Mouse (Mus musculus) common myeloid progenitor, adult 5-6 weeks (primary cell): ENCODE data around the gene Apbb2. TPM values are rescaled to one million over a fixed set of nuclear protein-coding genes. Genes with fewer than 3 reads are reported as not detected.

Experiments
- ATAC-seq: replicated peaks from 2 replicates; pipeline ENCODE4 v1.8.0; 2016; ENCODE audit warnings: low read depth, mild to moderate bottlenecking, moderate TSS enrichment, inconsistent platforms; ENCODE audit not compliant: poor library complexity, severe bottlenecking
- total RNA-seq: library from RNA; stranded (forward); fragments of 200-1000, 187-1606 nt; gene quantifications from 2 replicates; pipeline ENCODE4 v1.2.3, GENCODE M21; 2017

Gene Apbb2
- total RNA-seq, 1 experiment from 2014 or later, result 0.87 TPM

- ATAC-seq, result 0 out of 2 replicates have a peak, but pooled peaks have one; percentile 11
These were observed 14.8 kb downstream of the Apbb2 start for GRCm38 (mm10) chr5:66603746-66604145.

DNA sequence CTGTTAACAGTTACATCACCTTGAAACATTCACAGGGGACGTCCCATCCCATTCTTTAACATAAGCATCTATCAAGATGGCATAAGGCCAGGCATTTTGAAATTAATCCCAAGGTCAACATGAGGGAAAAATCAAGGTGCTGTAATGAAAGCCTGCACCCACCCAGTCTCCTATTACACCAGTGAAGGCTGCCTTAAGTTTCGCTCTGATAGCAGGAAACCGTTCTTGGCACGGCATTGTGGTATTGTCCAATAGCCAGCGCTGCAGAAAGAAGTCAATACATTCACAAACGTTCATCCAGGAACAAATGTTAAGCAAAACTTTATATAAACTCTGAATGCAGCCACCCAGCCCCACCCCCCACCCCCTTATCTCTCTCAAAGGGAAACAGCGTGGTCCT lies 15.4 kb downstream of the Apbb2 start:
- ATAC-seq, result no peak

DNA sequence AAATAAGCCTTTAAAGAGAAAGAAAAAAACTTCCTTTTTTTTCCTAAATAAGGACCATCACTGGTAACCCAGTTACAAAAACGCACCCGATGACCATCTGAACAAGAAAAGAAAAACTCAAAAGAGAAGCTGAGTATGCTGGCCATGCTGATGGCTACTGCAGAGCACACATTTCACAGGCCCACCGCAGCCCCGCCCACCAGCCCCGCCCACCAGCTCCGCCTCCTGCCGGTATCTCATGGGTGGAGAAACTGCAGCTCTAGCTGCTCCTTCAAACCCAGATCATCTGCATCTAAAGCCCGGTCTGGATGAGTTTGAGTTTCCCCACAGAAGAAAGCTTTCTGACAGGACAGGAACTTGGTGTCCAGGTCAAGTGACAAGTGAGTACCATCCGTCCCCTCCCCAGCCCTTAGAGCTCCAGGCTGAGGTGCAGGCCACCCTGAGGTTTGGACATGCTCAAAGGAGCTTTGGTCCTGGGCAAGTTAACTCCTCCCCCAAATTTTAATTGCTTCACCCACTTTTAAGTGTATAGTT lies 16.2 kb downstream of the Apbb2 start:
- ATAC-seq, result peak; percentile 67

DNA sequence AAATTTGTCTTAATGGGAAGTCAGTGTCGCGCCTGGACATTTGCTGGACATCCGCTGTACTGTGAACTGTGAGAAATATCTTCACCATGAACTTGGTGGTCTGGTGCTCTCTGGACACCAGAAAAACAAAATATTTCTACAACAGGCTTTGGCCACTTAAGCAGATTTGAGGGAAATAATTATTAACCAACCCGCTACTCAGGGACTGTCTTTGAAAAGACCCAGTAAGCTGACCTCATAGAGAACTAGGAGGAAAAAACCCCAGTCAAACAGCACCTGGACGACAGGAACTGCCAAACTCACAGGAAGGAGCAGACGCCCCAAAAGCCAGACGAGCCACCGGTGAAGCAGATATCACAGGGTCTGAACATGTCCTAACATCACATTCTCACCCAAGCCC lies 18.2 kb downstream of the Apbb2 start:
- ATAC-seq, result no peak

GRCm38 (mm10) chr5:66599888-66600287 lies 18.7 kb downstream of the Apbb2 start:
- ATAC-seq, result no peak

DNA sequence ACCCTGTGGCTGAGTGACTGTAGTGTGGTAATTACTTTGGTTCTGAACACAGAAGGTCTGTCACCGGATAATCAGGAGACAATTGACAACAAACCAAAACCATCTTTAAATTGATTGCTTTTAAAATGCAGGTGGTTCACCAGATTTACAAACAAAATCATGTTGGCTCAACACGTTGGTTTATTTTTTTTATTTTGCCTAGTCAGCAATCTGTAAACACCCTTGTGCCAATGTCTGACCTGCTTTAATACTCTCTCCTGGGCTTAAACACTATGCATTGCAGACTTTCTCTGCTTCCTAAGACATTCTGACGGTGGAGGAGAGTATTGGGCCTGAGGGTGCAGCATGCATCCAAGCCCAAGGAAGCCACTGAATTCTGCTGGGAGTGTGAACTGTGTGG lies 22.3 kb downstream of the Apbb2 start:
- no peak for ATAC-seq

DNA sequence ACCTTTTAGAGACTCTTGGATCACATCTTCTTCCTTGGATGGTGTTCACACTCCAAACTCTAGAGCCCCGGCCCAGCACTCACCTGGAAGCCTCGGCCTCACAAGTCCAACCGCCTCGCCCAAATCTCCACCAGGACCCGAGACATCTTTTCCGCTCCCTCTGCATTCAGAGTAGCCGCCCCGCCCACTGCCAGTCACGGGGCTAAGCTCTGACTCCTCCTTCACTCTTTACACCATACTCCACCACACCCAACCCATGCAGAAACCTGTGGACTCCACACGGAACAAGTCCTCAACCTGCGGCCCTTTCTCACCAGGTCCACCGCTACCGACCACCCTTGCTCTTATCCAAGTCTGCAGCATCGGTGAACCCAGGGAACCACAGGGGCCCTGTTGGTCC lies 23.7 kb downstream of the Apbb2 start:
- no peak for ATAC-seq

- ATAC-seq, result no peak
These were observed 32.3 kb downstream of the Apbb2 start for GRCm38 (mm10) chr5:66586236-66586745.

DNA sequence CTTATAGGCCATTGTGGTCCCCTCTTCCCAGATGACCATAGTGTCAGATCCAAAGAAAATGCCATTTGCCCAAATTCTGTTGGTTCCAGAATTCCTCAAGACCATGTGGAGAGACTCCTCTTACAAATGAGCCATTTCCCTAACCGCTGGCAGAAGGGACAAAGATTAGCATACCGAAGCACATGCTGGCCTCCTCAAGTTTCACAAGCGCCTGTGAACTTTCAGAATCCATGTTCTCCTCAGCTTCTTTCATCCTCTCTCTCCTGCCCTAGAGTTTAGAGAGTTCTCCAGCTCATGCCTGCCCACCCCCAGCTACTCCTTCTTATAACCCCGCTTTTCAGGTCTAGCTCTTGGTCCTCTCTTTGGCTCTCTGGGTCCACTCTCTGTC lies 35.6 kb downstream of the Apbb2 start:
- ATAC-seq, result no peak

- no peak for ATAC-seq
These were observed 36.1 kb downstream of the Apbb2 start for GRCm38 (mm10) chr5:66582281-66583018.

GRCm38 (mm10) chr5:66579066-66579465 lies 39.5 kb downstream of the Apbb2 start:
- no peak for ATAC-seq

DNA sequence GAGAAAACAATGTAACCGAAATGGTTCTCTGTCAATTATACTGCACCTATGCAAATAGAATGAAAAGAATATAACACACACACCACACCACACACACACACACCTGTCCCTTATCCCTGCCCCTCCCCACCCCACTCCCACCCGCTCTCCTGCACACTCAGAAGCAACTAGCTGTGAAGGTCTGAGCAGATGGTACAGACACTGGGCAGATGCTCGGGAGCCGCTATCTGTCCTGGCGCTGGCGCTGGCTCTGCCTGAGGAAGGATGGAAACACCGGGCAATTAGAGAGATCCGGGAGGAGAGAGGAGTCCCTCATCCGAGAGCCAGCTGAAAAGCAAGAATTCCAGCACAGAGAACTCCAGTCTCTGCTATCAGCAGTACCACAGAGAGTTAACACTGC lies 42.3 kb downstream of the Apbb2 start:
- no peak for ATAC-seq

DNA sequence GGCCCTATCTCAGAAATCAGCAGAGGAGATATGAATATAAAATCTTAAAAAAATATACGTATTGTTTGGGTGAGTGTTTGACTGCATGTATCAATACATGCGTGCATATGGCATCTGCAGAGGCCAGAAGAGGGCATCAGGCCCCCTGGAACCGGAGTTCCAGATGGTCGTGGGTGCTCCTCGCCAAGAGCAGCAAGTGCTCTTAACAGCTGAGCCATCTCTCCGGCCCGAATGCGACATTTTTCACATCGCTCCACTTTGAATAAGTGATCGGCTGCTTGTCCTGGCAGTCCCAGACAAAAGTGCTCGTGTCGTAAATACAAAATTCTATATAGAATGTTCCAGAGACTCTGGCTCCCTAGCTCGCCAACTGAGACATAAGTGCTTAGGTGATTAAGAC lies 43.4 kb downstream of the Apbb2 start:
- ATAC-seq, result no peak

DNA sequence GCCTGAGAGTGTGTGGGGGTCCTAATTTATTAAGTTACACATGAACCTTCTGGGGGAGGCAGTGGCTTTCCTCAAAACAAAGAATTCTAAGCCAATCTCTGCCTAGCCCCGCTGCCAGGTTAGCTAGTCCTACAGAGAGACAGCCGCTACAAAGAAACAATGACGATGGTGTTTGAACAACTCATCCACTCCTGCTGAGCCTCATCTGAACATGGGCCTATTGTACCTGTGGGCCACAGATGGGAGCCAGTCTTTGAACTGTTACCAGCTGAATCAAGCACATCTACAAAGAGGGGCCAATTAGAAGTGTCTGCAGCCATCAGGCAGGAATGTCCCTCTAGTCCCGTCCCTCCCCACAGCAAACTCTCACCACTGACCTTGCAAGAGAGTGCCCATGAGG lies 45.3 kb downstream of the Apbb2 start:
- no peak for ATAC-seq

GRCm38 (mm10) chr5:66572086-66572855 lies 46.3 kb downstream of the Apbb2 start:
- ATAC-seq, result no peak

GRCm38 (mm10) chr5:66570709-66571108 lies 47.9 kb downstream of the Apbb2 start:
- ATAC-seq, result no peak

DNA sequence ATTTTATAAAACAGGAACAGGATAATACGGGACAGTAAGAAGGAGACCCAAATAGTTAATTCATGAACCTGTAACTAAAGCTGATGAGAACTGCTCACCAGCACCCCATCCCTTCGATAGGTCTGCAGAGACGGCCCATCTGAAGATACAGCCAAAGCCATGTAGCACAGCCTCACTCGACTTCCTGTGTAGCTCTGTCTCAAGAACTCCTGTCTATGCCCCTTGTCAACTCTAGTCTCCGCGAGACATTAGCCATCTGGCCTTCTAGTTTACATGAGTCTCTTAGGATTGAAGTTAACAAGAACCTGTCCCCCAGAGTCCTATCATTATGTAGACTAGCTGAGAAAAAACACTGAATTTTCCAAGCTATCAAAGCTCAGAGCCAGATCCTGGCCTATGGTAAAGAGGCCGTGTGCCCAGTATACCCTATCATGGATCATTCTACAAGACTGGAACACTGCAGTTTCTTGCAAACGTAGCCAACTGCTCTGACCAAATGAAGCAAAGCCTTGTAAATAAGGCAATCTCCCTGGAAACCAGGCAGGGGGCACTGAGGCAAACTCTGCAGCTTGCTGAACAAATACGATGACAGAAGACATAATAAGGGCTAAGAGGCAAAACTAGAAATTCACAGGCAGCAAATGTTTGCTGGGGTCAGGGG lies 49.3 kb downstream of the Apbb2 start:
- no peak for ATAC-seq

DNA sequence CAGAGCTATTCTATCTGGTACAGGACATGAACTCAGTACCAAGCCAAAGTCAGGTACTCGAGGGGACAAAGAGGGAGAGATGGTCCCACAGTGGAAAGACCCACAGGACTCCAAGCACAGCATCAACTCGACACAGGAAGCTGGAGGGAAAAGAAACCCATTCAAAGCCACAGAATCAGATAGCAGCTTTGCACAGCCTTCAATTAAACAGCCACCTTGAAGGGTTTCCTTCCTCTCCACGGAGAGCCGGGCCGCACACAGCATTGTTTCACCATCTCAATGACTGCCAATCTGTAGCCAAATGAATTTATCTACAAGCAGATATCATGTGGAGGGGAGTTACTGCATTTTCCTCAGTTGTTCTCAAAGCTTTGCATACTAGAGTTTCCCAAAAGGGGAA lies 50.6 kb downstream of the Apbb2 start:
- ATAC-seq, result peak; percentile 92

- no peak for ATAC-seq
These were observed 51.2 kb downstream of the Apbb2 start for GRCm38 (mm10) chr5:66567424-66567823.

- peak; percentile 62 for ATAC-seq
These were observed 58.9 kb downstream of the Apbb2 start for GRCm38 (mm10) chr5:66559591-66560175.
